ENCODE assay signal across 12 mouse cellular contexts in the genomic region with DNA sequence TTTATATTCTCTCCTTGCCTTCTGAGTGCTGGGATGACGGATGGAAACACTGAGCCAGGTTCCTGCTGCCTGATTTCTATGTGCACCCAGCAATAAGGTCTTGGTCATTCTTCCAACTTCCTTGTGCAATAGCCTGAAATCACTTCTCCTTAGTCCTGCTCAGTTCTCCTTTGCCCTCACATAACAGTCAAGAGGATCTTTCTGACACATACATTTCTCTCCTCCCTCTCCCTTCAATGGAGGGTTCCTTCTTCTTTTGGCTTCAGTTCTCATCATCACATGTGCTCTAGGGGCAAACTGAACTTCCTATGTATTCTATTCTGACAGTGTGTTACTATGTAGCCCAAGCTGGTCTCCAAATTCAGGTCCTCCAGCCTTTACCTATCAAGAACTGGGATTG. TPM values are rescaled to one million over a fixed set of nuclear protein-coding genes. Genes with fewer than 3 reads are reported as not detected.
DNase-seq lines count a peak whose midpoint lies in the region; ATAC-seq and TF ChIP-seq lines count a peak whose summit lies in the region.
"Had no signal": no experiment of that assay in that cellular context is flagged by ENCODE, and none has a peak within 500 bp of the region (broad histone marks: within the 10 kb centered on the region; RNA-seq: fewer than 3 reads in every experiment).

No protein-coding gene starts in this region.

- no peak for TF ChIP-seq CTCF in spleen, adult 2 months (IDR thresholded peaks at IDR 0.05; ENCODE audit: extremely low read depth, insufficient read depth, insufficient read length, insufficient replicate concordance)

- H3K36me3 ChIP-seq in heart, embryonic 13.5 days, result peaks cover 4% of the 10 kb centered on the region; the same call in 1 of the 2 replicates
- H3K36me3 ChIP-seq in spleen, adult 2 months (ENCODE audit: control insufficient read depth, insufficient read depth, low read length), result no peaks in the 10 kb centered on the region
- H3K36me3 ChIP-seq: embryonic facial prominence, embryonic 12.5 days had no signal

- no peak for DNase-seq in heart, postnatal 36 days
- no peak for DNase-seq in spleen, adult 2 months (ENCODE audit: low read depth in 1 of 2, low spot score in 2 of 2)
- no peak for DNase-seq in spleen, postnatal 4 days (ENCODE audit: low spot score in 2 of 2)
- DNase-seq in thymus, postnatal 36 days, result no peak
- DNase-seq in thymus, postnatal 4 days, result no peak
- no peak for DNase-seq in cerebellum, postnatal 36 days
- DNase-seq: forebrain, postnatal 0 days; heart, postnatal 14 days; lung, postnatal 14 days had no signal

- TF ChIP-seq POLR2A in spleen, adult 2 months (IDR thresholded peaks at IDR 0.05; ENCODE audit: low read depth, low read length), result no peak

- WGBS in heart, embryonic 13.5 days, result 96% methylated on average over 1 of the region's 1 CpGs
- WGBS in spleen, adult 2 months, result 73% methylated on average over 1 of the region's 1 CpGs

- H3K4me1 ChIP-seq in heart, embryonic 13.5 days, result peaks cover 38% of the 10 kb centered on the region
- peaks cover 18% of the 10 kb centered on the region for H3K4me1 ChIP-seq in spleen, adult 2 months (ENCODE audit: control insufficient read depth, insufficient read depth, insufficient read length)

- no peak for ATAC-seq in heart, embryonic 13.5 days (ENCODE audit: extremely low read depth, insufficient number of reproducible peaks, low FRiP score, low TSS enrichment)
- ATAC-seq in megakaryocyte, adult 5-6 weeks (ENCODE audit: poor library complexity, severe bottlenecking), result peak; percentile 65

- H3K4me2 ChIP-seq in heart, embryonic 13.5 days, result peak overlapping the region; percentile 87; the same call in 1 of the 2 replicates

- intact Hi-C loops in heart, postnatal 36 days (cut with DNase I), result no loop called here

- no peaks in the 10 kb centered on the region for H3K27me3 ChIP-seq in heart, embryonic 13.5 days (replicated peaks)
- H3K27me3 ChIP-seq in spleen, adult 2 months (ENCODE audit: control insufficient read depth, insufficient read depth, low read length), result no peaks in the 10 kb centered on the region
- H3K27me3 ChIP-seq: embryonic facial prominence, embryonic 12.5 days had no signal

- H3K27ac ChIP-seq in heart, embryonic 13.5 days (replicated peaks), result 0 out of 2 replicates have a peak overlapping the region, but pooled peaks have one; percentile 91
- H3K27ac ChIP-seq in spleen, adult 2 months (ENCODE audit: insufficient read depth, low read length), result peak overlapping the region; percentile 4; the same call in 1 of the 2 replicates

- no peak overlapping the region for H3K9ac ChIP-seq in heart, embryonic 13.5 days

- no peak overlapping the region for H3K4me3 ChIP-seq in heart, embryonic 13.5 days
- H3K4me3 ChIP-seq in spleen, adult 2 months (ENCODE audit: extremely low read depth, insufficient read depth, insufficient read length), result no peak overlapping the region

- no peaks in the 10 kb centered on the region for H3K9me3 ChIP-seq in heart, embryonic 13.5 days
- H3K9me3 ChIP-seq: embryonic facial prominence, embryonic 12.5 days had no signal

RNA-seq across cellular contexts. Expression of gene Cluh, which starts 1.3 kb away (rescaled TPM):
- 45.9 and 47.2 TPM in 2 replicates for polyA plus RNA-seq in heart, embryonic 13.5 days (2015; fragmentation: Nextera tagmentation; extraction: Ambion mirVana)
- total RNA-seq in heart, postnatal 36 days (2021), result 100 to 1,000 TPM; 221 to 229 TPM
- polyA plus RNA-seq in spleen, adult 2 months (2012; rRNA removed), result 24.7 and 27.6 TPM in 2 replicates
- 11.9 and 13.7 TPM in 2 replicates for total RNA-seq in megakaryocyte, adult 5-6 weeks (2015)
- total RNA-seq in megakaryocyte, adult 5-6 weeks (2017), result 13.3 and 13.7 TPM in 2 replicates

RNA-seq across cellular contexts. Expression of gene Ccdc92b, which starts 28.6 kb away (rescaled TPM):
- 0.71 and 0.96 TPM in 2 replicates for polyA plus RNA-seq in heart, embryonic 13.5 days (2015; fragmentation: Nextera tagmentation; extraction: Ambion mirVana)
- under 1 TPM; 0.33 to 0.36 TPM for total RNA-seq in heart, postnatal 36 days (2021)
- 2.0 and 3.1 TPM in 2 replicates for polyA plus RNA-seq in spleen, adult 2 months (2012; rRNA removed)
- total RNA-seq in megakaryocyte, adult 5-6 weeks (2015), result 0.05 and 0.27 TPM in 2 replicates
- total RNA-seq in megakaryocyte, adult 5-6 weeks (2017), result not detected in 2 replicates

RNA-seq across cellular contexts. Expression of gene Rap1gap2, which starts 37.3 kb away (rescaled TPM):
- polyA plus RNA-seq in heart, embryonic 13.5 days (2015; fragmentation: Nextera tagmentation; extraction: Ambion mirVana), result 3.1 and 4.0 TPM in 2 replicates
- total RNA-seq in heart, postnatal 36 days (2021), result 10 to 100 TPM; 74.1 to 86.6 TPM
- polyA plus RNA-seq in spleen, adult 2 months (2012; rRNA removed), result 11.3 and 13.2 TPM in 2 replicates
- total RNA-seq in megakaryocyte, adult 5-6 weeks (2015), result 22.2 and 22.3 TPM in 2 replicates
- 33.9 and 34.3 TPM in 2 replicates for total RNA-seq in megakaryocyte, adult 5-6 weeks (2017)

Comparison
In these comparisons a context has a peak if more than half of its experiments do, and no peak if none do; other contexts are left out.
1. RNA of gene Cluh, which starts 1.3 kb away (total RNA-seq): 221 to 229 TPM in heart, postnatal 36 days; 11.9 to 13.7 TPM in megakaryocyte, adult 5-6 weeks; every median in the first group is over 10 times any median in the second.